Mouse (Mus musculus) testis, adult 2 months (tissue): ENCODE data around the gene Mcur1. TPM values are rescaled to one million over a fixed set of nuclear protein-coding genes. Genes with fewer than 3 reads are reported as not detected.

ENCODE experiments used
- H3K27ac ChIP-seq: fragments of 200-500 bp; 2 replicates; pipeline ENCODE4 v1.5.1; 2012; ENCODE audit warnings: low read depth, low read length; ENCODE audit not compliant: control insufficient read depth, insufficient read depth
- H3K27me3 ChIP-seq: fragments of 200-500 bp; 2 replicates; pipeline ENCODE4 v1.6.1; 2012; ENCODE audit warnings: mild to moderate bottlenecking, low read length, moderate library complexity; ENCODE audit not compliant: control insufficient read depth, insufficient read depth
- H3K36me3 ChIP-seq: fragments of 200-500 bp; 2 replicates; pipeline ENCODE4 v1.6.1; 2012; ENCODE audit warnings: mild to moderate bottlenecking, low read length; ENCODE audit not compliant: control insufficient read depth, insufficient read depth
- H3K4me1 ChIP-seq: fragments of 200-500 bp; 2 replicates; pipeline ENCODE4 v1.6.1; 2012; ENCODE audit warnings: low read length; ENCODE audit not compliant: control insufficient read depth, insufficient read depth
- H3K4me3 ChIP-seq: fragments of 200-500 bp; 2 replicates; pipeline ENCODE4 v1.5.1; 2012; ENCODE audit warnings: low read depth, mild to moderate bottlenecking, low read length, moderate library complexity, mixed read lengths; ENCODE audit not compliant: control insufficient read depth
- CTCF ChIP-seq: fragments of 200-500 bp; IDR thresholded peaks from 2 replicates; pipeline ENCODE4 v1.5.1; 2012; ENCODE audit warnings: low read depth, mild to moderate bottlenecking, inconsistent platforms, low read length, moderate library complexity; ENCODE audit not compliant: control insufficient read depth, insufficient read depth, insufficient replicate concordance
- POLR2A ChIP-seq: fragments of 200-500 bp; IDR thresholded peaks from 2 replicates; pipeline ENCODE4 v1.6.1; 2012; ENCODE audit warnings: low read depth, mild to moderate bottlenecking, inconsistent platforms, low read length, moderate library complexity; ENCODE audit not compliant: control insufficient read depth
- polyA plus RNA-seq: library from polyadenylated mRNA; depleted of rRNA; stranded (reverse); fragments of >200 nt; gene quantifications from 2 replicates; pipeline ENCODE4 v1.2.3, GENCODE M21; 2012

Mcur1 gene
- polyA plus RNA-seq, 1 experiment, result 1.5 TPM

DNA sequence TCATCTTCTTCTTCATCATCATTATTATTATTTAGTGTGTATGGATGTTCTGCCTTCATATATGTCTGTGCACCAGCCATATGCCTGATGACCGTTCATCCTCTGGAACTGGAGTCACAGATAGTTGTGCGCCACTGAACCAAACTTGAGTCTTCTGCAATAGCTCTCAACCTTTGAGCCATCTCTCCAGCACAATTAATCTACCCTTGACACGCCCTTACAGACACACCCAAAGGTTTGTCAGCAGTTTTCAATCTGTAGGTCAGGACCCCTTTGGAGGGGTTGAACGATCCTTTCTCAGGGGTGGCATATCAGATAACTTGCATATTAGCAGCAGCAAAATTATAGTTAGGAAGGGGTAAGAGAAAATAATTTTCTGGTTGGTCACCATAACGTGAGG is 4.7 kb upstream of the Mcur1 start:
- H3K36me3 ChIP-seq, result no peaks in the 10 kb centered on the region
- no peak overlapping the region for H3K27ac ChIP-seq
- H3K4me3 ChIP-seq, result no peak overlapping the region
- TF ChIP-seq CTCF, result no peak
- TF ChIP-seq POLR2A, result no peak
- H3K27me3 ChIP-seq, result no peaks in the 10 kb centered on the region
- peaks cover 2% of the 10 kb centered on the region; the same call in 1 of the 2 replicates for H3K4me1 ChIP-seq

DNA sequence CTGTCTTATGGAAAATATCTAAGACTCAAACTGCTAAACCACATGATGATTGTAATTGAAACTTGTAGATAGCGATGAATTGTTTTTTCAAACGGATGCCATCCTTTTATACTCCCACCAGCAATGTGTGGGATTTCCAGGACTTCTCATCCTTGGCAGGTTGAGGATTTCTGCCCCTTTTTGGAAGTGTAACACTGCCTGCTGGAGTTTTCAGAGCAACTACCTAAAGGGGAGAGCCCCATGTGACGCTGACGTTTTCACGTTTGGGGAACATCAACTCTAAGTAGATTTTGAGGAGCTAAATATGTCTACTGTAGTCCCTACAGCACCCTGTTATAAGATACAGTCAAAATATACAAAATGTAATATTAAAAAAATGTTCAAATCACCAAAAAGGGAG is 2.7 kb upstream of the Mcur1 start:
- H3K27me3 ChIP-seq, result no peaks in the 10 kb centered on the region
- H3K27ac ChIP-seq, result no peak overlapping the region
- no peak overlapping the region for H3K4me3 ChIP-seq
- H3K4me1 ChIP-seq, result peaks cover 2% of the 10 kb centered on the region; the same call in 1 of the 2 replicates
- no peaks in the 10 kb centered on the region for H3K36me3 ChIP-seq
- TF ChIP-seq POLR2A, result no peak
- no peak for TF ChIP-seq CTCF

DNA sequence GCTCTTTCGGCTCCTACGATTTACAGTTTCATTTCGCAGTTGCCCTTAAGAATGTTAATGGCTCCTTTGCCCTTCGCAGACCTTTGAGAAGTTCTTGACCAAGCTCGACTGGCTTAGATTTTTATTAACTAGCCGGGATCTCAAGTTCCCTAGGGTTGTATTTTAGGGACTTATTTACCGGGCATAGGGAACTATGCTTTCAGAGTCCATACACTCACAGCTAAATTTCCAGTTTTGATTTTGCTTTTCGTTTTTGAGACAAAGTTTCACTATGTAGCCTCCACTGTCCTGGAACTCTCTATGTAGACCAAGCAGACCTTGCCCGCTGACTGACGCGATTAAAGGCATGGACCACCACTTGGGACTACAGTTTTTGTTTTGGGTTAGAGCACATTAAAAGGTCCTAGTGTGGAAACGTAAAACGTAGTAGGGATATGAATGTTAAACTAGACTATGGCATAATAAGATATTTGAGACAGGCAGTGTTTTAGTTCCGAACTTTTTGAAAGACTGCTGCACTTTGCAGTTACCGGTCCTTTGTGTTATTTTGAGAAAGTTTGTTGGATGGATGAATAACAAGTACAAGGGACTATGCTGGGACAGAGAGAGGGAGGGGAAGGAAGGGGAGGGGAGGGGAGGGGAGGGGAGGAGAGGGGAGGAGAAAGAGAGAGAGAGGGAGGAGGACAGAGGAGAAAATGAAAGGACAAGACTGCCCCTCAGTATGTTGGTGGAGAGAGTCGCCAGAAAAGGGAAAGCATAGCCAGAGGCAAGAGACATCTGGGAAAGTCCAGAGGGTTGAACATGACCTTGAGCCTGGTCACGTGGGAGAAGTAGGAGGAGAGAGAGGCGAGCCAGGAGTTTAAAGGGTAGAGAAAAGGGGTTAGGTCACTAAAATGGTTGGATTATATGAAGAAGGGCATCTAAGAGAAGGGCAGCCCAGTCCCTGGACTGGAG is 744 bp upstream of the Mcur1 start:
- Histone ChIP-seq H3K4me3 (peak overlapping the region; percentile 84), H3K4me1 (no peaks in the 10 kb centered on the region; the same call in 1 of the 2 replicates), H3K36me3 (no peaks in the 10 kb centered on the region), H3K27me3 (no peaks in the 10 kb centered on the region), H3K27ac (peak overlapping the region; percentile 76)
- TF ChIP-seq CTCF, result no peak
- no peak for TF ChIP-seq POLR2A

DNA sequence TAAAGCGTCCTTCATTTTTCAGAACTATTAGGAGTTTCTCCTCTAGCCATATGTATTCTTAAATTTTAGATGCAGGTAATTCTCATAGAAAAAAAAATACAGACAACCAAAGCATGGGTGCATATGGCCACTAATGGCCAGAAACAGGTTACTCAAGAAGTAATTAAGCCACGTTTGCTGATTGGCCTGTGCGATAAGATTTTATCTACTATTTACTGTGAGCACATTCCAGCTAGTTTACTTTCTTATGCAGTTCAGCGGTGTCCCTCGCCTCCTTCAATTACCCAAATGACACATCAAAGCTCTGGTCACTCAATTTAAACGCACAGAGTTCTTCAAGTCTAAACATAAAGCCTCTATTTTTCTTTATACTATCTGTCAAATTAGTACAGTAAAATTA is 1.0 kb downstream of the Mcur1 start:
- Histone ChIP-seq H3K4me1 (no peaks in the 10 kb centered on the region; the same call in 1 of the 2 replicates), H3K27me3 (no peaks in the 10 kb centered on the region), H3K27ac (no peak overlapping the region), H3K4me3 (no peak overlapping the region), H3K36me3 (no peaks in the 10 kb centered on the region)
- TF ChIP-seq POLR2A, result no peak
- no peak for TF ChIP-seq CTCF

DNA sequence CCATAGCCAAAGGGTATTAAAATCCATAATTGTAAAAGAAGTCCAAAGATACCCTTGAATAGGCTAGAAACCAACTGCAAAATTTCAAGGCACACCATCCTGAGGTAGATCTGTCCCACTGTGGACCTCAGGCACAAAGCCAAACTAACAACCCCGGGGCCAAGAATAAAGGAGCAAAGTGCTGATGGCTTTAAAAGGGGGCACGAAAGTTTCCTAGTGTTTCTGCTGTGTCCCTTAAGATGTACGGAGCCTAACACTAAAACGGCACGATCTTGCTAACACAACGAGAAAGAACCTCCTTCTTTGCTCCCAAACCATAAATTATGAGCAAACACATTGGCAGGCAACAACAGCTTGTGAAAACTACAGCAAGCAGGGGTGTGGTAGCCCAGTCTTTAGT is 1.6 kb downstream of the Mcur1 start:
- no peak overlapping the region for H3K4me3 ChIP-seq
- no peak for TF ChIP-seq CTCF
- no peak for TF ChIP-seq POLR2A
- no peaks in the 10 kb centered on the region; the same call in 1 of the 2 replicates for H3K4me1 ChIP-seq

DNA sequence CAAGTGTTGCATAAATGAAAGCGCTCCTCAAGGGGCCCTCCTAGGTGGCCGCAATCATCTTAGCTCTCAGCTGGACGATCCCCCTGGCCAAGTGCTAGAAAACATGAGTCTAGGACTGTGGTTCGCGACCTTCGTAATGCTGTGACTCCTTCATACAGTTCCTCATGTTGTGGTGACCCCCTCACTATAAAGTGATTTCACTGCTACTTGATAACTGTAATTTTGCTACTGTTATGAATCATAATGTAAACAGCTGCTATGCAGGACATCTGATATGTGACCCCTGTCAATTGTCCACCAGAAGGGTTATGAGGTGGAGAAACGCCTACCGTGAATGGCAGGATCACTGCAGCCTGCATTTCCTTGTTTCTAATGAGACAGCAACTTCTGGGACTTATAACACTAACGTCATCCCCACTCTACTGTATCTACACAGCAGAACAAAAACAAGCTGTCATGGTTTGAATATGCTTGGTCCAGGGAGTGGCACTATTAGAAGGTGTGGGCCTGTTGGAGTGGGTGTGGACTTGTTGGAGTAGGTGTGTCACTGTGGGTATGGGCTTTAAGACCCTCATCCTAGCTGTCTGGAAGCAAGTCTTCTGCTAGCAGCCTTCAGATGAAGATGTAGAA is 3.0 kb downstream of the Mcur1 start:
- Histone ChIP-seq H3K4me3 (no peak overlapping the region), H3K27ac (no peak overlapping the region), H3K36me3 (no peaks in the 10 kb centered on the region), H3K27me3 (no peaks in the 10 kb centered on the region), H3K4me1 (no peaks in the 10 kb centered on the region; the same call in 1 of the 2 replicates)
- no peak for TF ChIP-seq POLR2A

More for the DNA sequence above, 1.6 kb downstream of the Mcur1 start:
- Histone ChIP-seq H3K27me3 (no peaks in the 10 kb centered on the region), H3K36me3 (no peaks in the 10 kb centered on the region), H3K27ac (no peak overlapping the region)

DNA sequence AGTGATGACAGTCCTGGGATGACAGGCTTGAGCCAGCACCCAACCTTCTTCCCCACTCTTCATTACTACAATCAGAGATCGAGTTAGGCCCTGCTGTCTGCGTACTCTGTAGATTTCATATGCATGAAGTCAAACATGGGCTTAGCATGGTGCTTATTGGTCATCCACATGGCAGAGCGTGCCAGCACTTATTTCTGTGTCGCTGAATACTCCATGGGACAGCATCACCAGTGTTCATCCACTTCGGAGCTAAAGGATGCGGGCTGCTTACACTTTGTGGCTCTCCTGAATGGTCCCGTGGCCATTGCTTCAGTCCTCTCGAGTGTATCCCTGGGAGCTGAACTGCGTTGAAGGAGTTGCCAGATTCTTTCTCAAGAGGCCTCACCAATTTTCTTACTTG is 4.7 kb downstream of the Mcur1 start:
- H3K27me3 ChIP-seq, result no peaks in the 10 kb centered on the region
- TF ChIP-seq POLR2A (no peak), CTCF (no peak)
- no peak overlapping the region for H3K27ac ChIP-seq
- no peaks in the 10 kb centered on the region for H3K36me3 ChIP-seq
- no peaks in the 10 kb centered on the region; the same call in 1 of the 2 replicates for H3K4me1 ChIP-seq
- H3K4me3 ChIP-seq, result no peak overlapping the region
